Mouse (Mus musculus) CH12.LX (cell line): ENCODE results near the gene Incenp. TPM values are rescaled to one million over a fixed set of nuclear protein-coding genes. Genes with fewer than 3 reads are reported as not detected.

Experiments
- DNase-seq: peaks from one replicate; pipeline ENCODE4 v3.0.0-alpha.2; 2013; ENCODE audit errors: extremely low read depth
- H3K27ac ChIP-seq: 2 replicates; pipeline ENCODE4 v1.5.1; 2012; ENCODE audit warnings: low read depth, mild to moderate bottlenecking, control low read depth, moderate library complexity; ENCODE audit not compliant: insufficient read depth
- H3K27me3 ChIP-seq: replicated peaks from 2 replicates; pipeline ENCODE3; 2012; ENCODE audit warnings: inconsistent platforms
- H3K36me3 ChIP-seq, 2 experiments: replicated peaks in 1 of 2; 2 replicates each; pipeline versions ENCODE3 to v1.6.1; 2012; ENCODE audit warnings: inconsistent platforms in 1 of 2, low read length in 1 of 2, mild to moderate bottlenecking in 1 of 2, mixed read lengths in 1 of 2, moderate library complexity in 1 of 2; ENCODE audit not compliant: control insufficient read depth in 1 of 2, insufficient read depth in 1 of 2
- H3K4me1 ChIP-seq, 2 experiments: 2 replicates each; pipeline ENCODE4 v1.6.1; 2012; ENCODE audit warnings: inconsistent platforms in 1 of 2, moderate library complexity in 1 of 2; ENCODE audit not compliant: insufficient read depth in 2 of 2, control insufficient read depth in 1 of 2
- H3K4me2 ChIP-seq: 2 replicates; pipeline ENCODE4 v1.6.1; 2012; ENCODE audit warnings: low read depth, mild to moderate bottlenecking, control low read depth; ENCODE audit not compliant: poor library complexity, insufficient read depth, severe bottlenecking
- H3K4me3 ChIP-seq, 3 experiments: fragments of 150-350 bp in 1 of 3; sonication (generic) in 1 of 3; replicated peaks in 1 of 3; 2 replicates each; pipeline versions ENCODE3 to v1.5.1; 2011 to 2012; ENCODE audit warnings: low read depth in 2 of 3, low read length in 2 of 3, mild to moderate bottlenecking in 2 of 3, moderate library complexity in 2 of 3, control low read depth in 1 of 3, improper control_type of control experiment in 1 of 3, inconsistent platforms in 1 of 3, mixed read lengths in 1 of 3; ENCODE audit not compliant: poor library complexity in 1 of 3
- H3K79me2 ChIP-seq: replicated peaks from 2 replicates; pipeline ENCODE4 v1.6.1; 2012; ENCODE audit warnings: mild to moderate bottlenecking, moderate library complexity; ENCODE audit not compliant: control insufficient read depth, poor library complexity, insufficient read depth, severe bottlenecking; ENCODE audit errors: extremely low read depth
- H3K9ac ChIP-seq: 2 replicates; pipeline ENCODE4 v1.6.1; 2012; ENCODE audit warnings: low read depth, mild to moderate bottlenecking, control low read depth, moderate library complexity; ENCODE audit not compliant: insufficient read depth
- H3K9me3 ChIP-seq: replicated peaks from 2 replicates; pipeline ENCODE3; 2012; ENCODE audit warnings: low read length, inconsistent platforms, mixed read lengths
- BHLHE40 ChIP-seq: IDR thresholded peaks from 2 replicates; pipeline ENCODE4 v1.6.1; 2011; ENCODE audit warnings: mild to moderate bottlenecking, low read depth, low read length, improper control_type of control experiment
- CHD1 ChIP-seq: IDR thresholded peaks from 2 replicates; pipeline ENCODE4 v1.6.1; 2012; ENCODE audit warnings: low read depth, low read length, improper control_type of control experiment, inconsistent platforms
- CHD2 ChIP-seq: IDR thresholded peaks from 2 replicates; pipeline ENCODE4 v1.6.1; 2011; ENCODE audit warnings: low read length, improper control_type of control experiment
- CTCF ChIP-seq, 2 experiments: IDR thresholded peaks in 1 of 2; conservative IDR thresholded peaks in 1 of 2; 2 replicates each; pipeline ENCODE4 v1.5.1; 2011 to 2012; ENCODE audit warnings: low read depth in 2 of 2, low read length in 2 of 2, improper control_type of control experiment in 1 of 2, inconsistent platforms in 1 of 2, mild to moderate bottlenecking in 1 of 2, moderate library complexity in 1 of 2
- E2F4 ChIP-seq: IDR thresholded peaks from 2 replicates; pipeline ENCODE4 v1.6.1; 2011; ENCODE audit warnings: low read depth, low read length, improper control_type of control experiment; ENCODE audit not compliant: insufficient replicate concordance
- ELF1 ChIP-seq: IDR thresholded peaks from 2 replicates; pipeline ENCODE4 v1.6.1; 2014; ENCODE audit warnings: low read depth, mild to moderate bottlenecking, inconsistent platforms, low read length, improper control_type of control experiment
- ETS1 ChIP-seq: conservative IDR thresholded peaks from 2 replicates; pipeline ENCODE4 v1.6.1; 2012; ENCODE audit warnings: low read depth, mild to moderate bottlenecking, inconsistent platforms, low read length, improper control_type of control experiment, moderate library complexity
- JUN ChIP-seq: IDR thresholded peaks from 2 replicates; pipeline ENCODE4 v1.6.1; 2011; ENCODE audit warnings: low read depth, mild to moderate bottlenecking, low read length, improper control_type of control experiment, moderate library complexity; ENCODE audit not compliant: insufficient read depth
- KAT2A ChIP-seq: IDR thresholded peaks from 2 replicates; pipeline ENCODE4 v1.6.1; 2012; ENCODE audit warnings: low read length, improper control_type of control experiment, inconsistent platforms; ENCODE audit not compliant: insufficient replicate concordance
- MAFK ChIP-seq: IDR thresholded peaks from 2 replicates; pipeline ENCODE4 v1.6.1; 2011; ENCODE audit warnings: low read length, improper control_type of control experiment; ENCODE audit not compliant: insufficient replicate concordance
- MAX ChIP-seq: IDR thresholded peaks from 2 replicates; pipeline ENCODE4 v1.6.1; 2011; ENCODE audit warnings: low read length, improper control_type of control experiment
- POLR2A ChIP-seq: IDR thresholded peaks from 2 replicates; pipeline ENCODE4 v1.6.1; 2011; ENCODE audit warnings: low read depth, mild to moderate bottlenecking, improper control_type of control experiment, low read length
- POLR2AphosphoS2 ChIP-seq: IDR thresholded peaks from 2 replicates; pipeline ENCODE4 v1.6.1; 2011; ENCODE audit warnings: low read depth, low read length, improper control_type of control experiment
- RAD21 ChIP-seq: IDR thresholded peaks from 2 replicates; pipeline ENCODE4 v1.6.1; 2011; ENCODE audit warnings: low read depth, mild to moderate bottlenecking, low read length, improper control_type of control experiment, moderate library complexity
- RCOR1 ChIP-seq: conservative IDR thresholded peaks from 2 replicates; pipeline ENCODE4 v1.6.1; 2012; ENCODE audit warnings: low read depth, mild to moderate bottlenecking, inconsistent platforms, low read length, improper control_type of control experiment
- SIN3A ChIP-seq: IDR thresholded peaks from 2 replicates; pipeline ENCODE4 v1.6.1; 2012; ENCODE audit warnings: low read length, improper control_type of control experiment, inconsistent platforms
- SMC3 ChIP-seq: IDR thresholded peaks from 2 replicates; pipeline ENCODE4 v1.6.1; 2011; ENCODE audit warnings: low read depth, low read length, improper control_type of control experiment
- TCF12 ChIP-seq: IDR thresholded peaks from 2 replicates; pipeline ENCODE4 v1.6.1; 2014; ENCODE audit warnings: low read depth, mild to moderate bottlenecking, inconsistent platforms, low read length, improper control_type of control experiment
- UBTF ChIP-seq: IDR thresholded peaks from 2 replicates; pipeline ENCODE4 v1.6.1; 2012; ENCODE audit warnings: low read depth, mild to moderate bottlenecking, inconsistent platforms, low read length, improper control_type of control experiment, moderate library complexity
- USF2 ChIP-seq: conservative IDR thresholded peaks from 2 replicates; pipeline ENCODE4 v1.6.1; 2011; ENCODE audit warnings: low read depth, low read length, improper control_type of control experiment
- ZKSCAN1 ChIP-seq: IDR thresholded peaks from 2 replicates; pipeline ENCODE4 v1.6.1; 2012; ENCODE audit warnings: low read depth, inconsistent platforms, low read length, improper control_type of control experiment, borderline replicate concordance
- ZNF384 ChIP-seq: IDR thresholded peaks from 2 replicates; pipeline ENCODE4 v1.6.1; 2012; ENCODE audit warnings: low read depth, low read length, improper control_type of control experiment, inconsistent platforms
- dilution Hi-C: fragments of 300-500 bp; cut with MboI; formaldehyde crosslinking; loops from 2 replicates; pipeline ENCODE4 v1.14.3; 2020; ENCODE audit warnings: low sequenced_read_pairs; ENCODE audit not compliant: extremely low pct_unique_long_range_greater_than_20kb, extremely low pct_ligation_motif_present
- in situ Hi-C: fragments of 300-500 bp; cut with MboI; formaldehyde crosslinking; loops from 3 replicates; pipeline ENCODE4 v1.14.3; 2019; ENCODE audit warnings: low sequenced_read_pairs, low pct_ligation_motif_present, low pct_unique_long_range_greater_than_20kb, mixed read lengths
- polyA plus RNA-seq: library from polyadenylated mRNA; unstranded; fragments of >175 nt; gene quantifications from 2 replicates; pipeline ENCODE4 v1.2.1, GENCODE M21; 2012; ENCODE audit warnings: low read depth; ENCODE audit not compliant: insufficient read length
- total RNA-seq, 2 experiments: library from RNA; depleted of rRNA; stranded (reverse); fragments of 300-350 nt in 1 of 2; fragments of >200 nt in 1 of 2; gene quantifications; 2 replicates each; pipeline ENCODE4 v1.2.3; 2012 to 2014

Gene Incenp
- total and polyA plus RNA-seq, 3 experiments: 58.5 to 201 (median 73.4) TPM

DNA sequence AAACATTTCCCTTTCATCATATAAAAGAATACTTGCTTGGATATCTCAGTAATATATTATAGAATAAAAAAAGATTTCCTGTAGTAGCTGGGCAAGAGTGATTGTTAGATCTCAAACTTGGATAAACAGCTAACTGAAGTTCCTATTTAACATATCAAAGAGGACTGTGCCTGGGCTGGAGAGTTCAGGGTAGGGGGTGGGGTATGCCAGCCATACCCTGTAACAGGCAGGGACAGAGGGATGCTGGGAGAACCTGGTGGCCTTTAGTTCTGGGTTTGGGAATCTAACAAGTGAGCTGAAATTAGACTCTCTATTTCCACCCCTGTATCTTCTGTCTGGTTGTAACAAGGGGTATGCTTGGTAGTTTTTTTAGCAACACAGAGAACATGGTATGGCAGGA lies 23.7 kb upstream of the Incenp start:
- no peaks in the 10 kb centered on the region for H3K27me3 ChIP-seq
- H3K4me3 ChIP-seq: no peak overlapping the region
- H3K9ac ChIP-seq: no peak overlapping the region
- H3K27ac ChIP-seq: no peak overlapping the region
- in situ Hi-C loops: no loop called here
- no peak overlapping the region for H3K4me2 ChIP-seq
- no peaks in the 10 kb centered on the region for H3K79me2 ChIP-seq
- no peaks in the 10 kb centered on the region for H3K9me3 ChIP-seq
- dilution Hi-C loops: no loop called here
- peaks cover 3 to 23% of the 10 kb centered on the region in 2 experiments for H3K4me1 ChIP-seq
- no peaks in the 10 kb centered on the region for H3K36me3 ChIP-seq
- no peak for TF ChIP-seq MAFK
- no peak for TF ChIP-seq KAT2A
- no peak for DNase-seq

GRCm38 (mm10) chr19:9922228-9922627 lies 22.9 kb upstream of the Incenp start:
- in situ Hi-C loops: no loop called here
- dilution Hi-C loops: no loop called here
- Histone ChIP-seq H3K9me3 (no peaks in the 10 kb centered on the region), H3K4me3 (no peak overlapping the region), H3K27me3 (no peaks in the 10 kb centered on the region), H3K79me2 (no peaks in the 10 kb centered on the region), H3K27ac (no peak overlapping the region), H3K4me1 (peaks cover 5 to 30% of the 10 kb centered on the region in 2 experiments), H3K4me2 (no peak overlapping the region), H3K36me3 (no peaks in the 10 kb centered on the region), H3K9ac (no peak overlapping the region)
- no peak for DNase-seq
- no peak for TF ChIP-seq MAX
- no peak for TF ChIP-seq RAD21
- TF ChIP-seq JUN: no peak
- TF ChIP-seq RCOR1: no peak
- TF ChIP-seq ELF1: no peak
- no peak for TF ChIP-seq CTCF (conservative IDR thresholded peaks at IDR 0.05 in 1 of 2, IDR thresholded peaks at IDR 0.05 in 1 of 2; ENCODE audit: low read depth in 2 of 2, low read length in 2 of 2)
- TF ChIP-seq ZKSCAN1: no peak
- no peak for TF ChIP-seq TCF12
- no peak for TF ChIP-seq USF2
- TF ChIP-seq POLR2AphosphoS2: no peak
- TF ChIP-seq SIN3A: no peak
- TF ChIP-seq UBTF: no peak
- no peak for TF ChIP-seq CHD2
- TF ChIP-seq CHD1: no peak
- TF ChIP-seq POLR2A: no peak
- TF ChIP-seq BHLHE40: no peak
- no peak for TF ChIP-seq E2F4
- TF ChIP-seq SMC3: no peak
- no peak for TF ChIP-seq ETS1
- TF ChIP-seq ZNF384: no peak
